Mouse (Mus musculus): ENCODE measurements around the gene Jrkl. TPM values are rescaled to one million over a fixed set of nuclear protein-coding genes. Genes with fewer than 3 reads are reported as not detected.

Gene Jrkl
- polyA plus RNA-seq (2021; fragmentation: Nextera tagmentation): 2.3 and 2.8 TPM in 2 replicates
- long read RNA-seq, experiment 1, transcript Jrkl-201 (1 exons, 3,223 nt): major isoform, 30 of 30 reads
- long read RNA-seq, experiment 1, partial matches to known transcripts: 0 of 30 reads
- long read RNA-seq, experiment 1, other reads (novel, unspliced or antisense): 0 of 30 reads
- long read RNA-seq, experiment 2, transcript Jrkl-201 (1 exons, 3,223 nt): major isoform, 5 of 5 reads
- long read RNA-seq, experiment 2, partial matches to known transcripts: 0 of 5 reads
- long read RNA-seq, experiment 2, other reads (novel, unspliced or antisense): 0 of 5 reads

GRCm38 (mm10) chr9:13245481-13245880 is at the start of gene Jrkl:
Gene Jrkl (minus strand): TSS chr9:13245829.

GRCm38 (mm10) chr9:13246815-13247638 is 1.4 kb upstream of the Jrkl start, which contains the start of gene Ccdc82:
Gene Ccdc82 (plus strand): TSS chr9:13246955.

Other genes starting within 250 kb of the Jrkl start
- gene Ccdc82, start 1.1 kb upstream of the Jrkl start, polyA plus RNA-seq (2021; fragmentation: Nextera tagmentation): 4.9 and 5.5 TPM in 2 replicates
- 3.3 and 3.4 TPM in 2 replicates for gene Maml2, start 52.1 kb upstream of the Jrkl start, polyA plus RNA-seq (2021; fragmentation: Nextera tagmentation)
- gene Gm17571, start 200.9 kb upstream of the Jrkl start, polyA plus RNA-seq (2021; fragmentation: Nextera tagmentation): not detected in 2 replicates

Data from left cerebral cortex, adult 6 months (tissue).